Mouse (Mus musculus) heart, embryonic 16.5 days (tissue): ENCODE results near the gene Lrrc8a. TPM values are rescaled to one million over a fixed set of nuclear protein-coding genes. Genes with fewer than 3 reads are reported as not detected.
A peak's percentile ranks its signal among the peaks of the same experiment; 100 is the strongest.

ENCODE experiments used
- ATAC-seq: fragments of 200-750 bp; cut with Nextera tagmentation; replicated peaks from 2 replicates; pipeline ENCODE4 v1.8.0; 2017; ENCODE audit warnings: moderate number of reproducible peaks; ENCODE audit not compliant: insufficient read depth, low FRiP score; ENCODE audit errors: extremely low read depth
- H3K27ac ChIP-seq: fragments of 300-500 bp; sonication (generic); 2 replicates; pipeline ENCODE4 v1.5.1; 2014; ENCODE audit warnings: mild to moderate bottlenecking, low read length, control low read depth, moderate library complexity
- H3K27me3 ChIP-seq: fragments of 300-500 bp; sonication (generic); 2 replicates; pipeline ENCODE4 v1.6.1; 2014; ENCODE audit warnings: low read length, mixed read lengths; ENCODE audit not compliant: control insufficient read depth, insufficient read depth
- H3K36me3 ChIP-seq: fragments of 300-500 bp; sonication (generic); 2 replicates; pipeline ENCODE4 v1.6.1; 2014; ENCODE audit not compliant: control insufficient read depth, insufficient read depth
- H3K4me1 ChIP-seq: fragments of 300-500 bp; sonication (generic); 2 replicates; pipeline ENCODE4 v1.6.1; 2014; ENCODE audit warnings: low read length, mixed read lengths; ENCODE audit not compliant: control insufficient read depth, insufficient read depth
- H3K4me2 ChIP-seq: fragments of 300-500 bp; sonication (generic); 2 replicates; pipeline ENCODE4 v1.6.1; 2014; ENCODE audit warnings: low read depth, mild to moderate bottlenecking, control low read depth, low read length
- H3K4me3 ChIP-seq: fragments of 300-500 bp; sonication (generic); 2 replicates; pipeline ENCODE4 v1.5.1; 2014; ENCODE audit warnings: mild to moderate bottlenecking, control low read depth, low read length
- H3K9ac ChIP-seq: fragments of 300-500 bp; sonication (generic); 2 replicates; pipeline ENCODE4 v1.6.1; 2014; ENCODE audit warnings: low read length, control low read depth
- H3K9me3 ChIP-seq: fragments of 300-500 bp; sonication (generic); replicated peaks from 2 replicates; pipeline ENCODE4 v1.6.1; 2016; ENCODE audit warnings: low read length; ENCODE audit not compliant: control insufficient read depth
- WGBS: fragments of 180-500 bp; shearing (Covaris S2); extraction: QIAGEN DNeasy Blood & Tissue Kit; methylation state at CpG from one replicate; pipeline ENCODE4 v1.1.7; 2014; 5-methylcytosine and 5-hydroxymethylcytosine counted together
- polyA plus RNA-seq: library from polyadenylated mRNA; unstranded; fragments of >200 nt; fragmentation: Nextera tagmentation; extraction: Ambion mirVana; gene quantifications from 2 replicates; pipeline ENCODE4 v1.2.1, GENCODE M21; 2015

The Lrrc8a gene
- polyA plus RNA-seq, 1 experiment from 2014 or later: 39.4 TPM

GRCm38 (mm10) chr2:30280743-30281142 lies 43.2 kb downstream of the Lrrc8a start, which contains the start of gene Gm28038:
TSS of gene Gm28038 (plus strand) at chr2:30281043.
- Histone ChIP-seq H3K27ac (no peak within 1 kb of the TSS), H3K4me2 (no peak within 1 kb of the TSS), H3K9me3 (no peaks in the 10 kb centered on the region), H3K4me3 (no peak within 1 kb of the TSS), H3K36me3 (no peaks in the 10 kb centered on the region; the same call in 1 of the 2 replicates), H3K4me1 (peaks cover 12% of the 10 kb centered on the region), H3K9ac (no peak within 1 kb of the TSS), H3K27me3 (no peaks in the 10 kb centered on the region)
- no peak for ATAC-seq
- WGBS: 88% methylated on average over 11 of the region's 11 CpGs

DNA sequence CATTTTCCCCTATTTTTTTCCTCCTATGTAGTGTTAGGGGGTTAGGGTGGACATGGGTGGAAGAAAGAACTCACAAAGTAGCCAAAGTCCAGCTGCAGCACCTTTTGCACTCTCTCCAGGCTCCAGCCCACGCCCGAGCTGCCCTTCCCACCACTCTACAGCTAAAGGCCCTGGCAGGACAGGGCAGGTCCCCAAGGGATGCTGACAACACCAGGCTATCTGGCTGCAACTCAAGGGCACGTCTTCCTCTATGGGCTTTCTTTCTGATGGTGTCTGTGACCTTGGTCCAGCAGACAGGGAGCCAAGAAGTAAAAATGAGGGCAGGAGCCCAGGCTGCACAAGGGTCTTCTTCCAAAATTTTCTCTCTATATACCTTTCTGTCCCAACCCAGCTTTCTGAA lies 44.1 kb downstream of the Lrrc8a start:
- H3K9ac ChIP-seq: no peak overlapping the region
- no peak overlapping the region for H3K4me3 ChIP-seq
- no peak for ATAC-seq
- no peak overlapping the region for H3K4me2 ChIP-seq
- 58% methylated on average over 3 of the region's 3 CpGs for WGBS
- no peaks in the 10 kb centered on the region for H3K27me3 ChIP-seq
- H3K36me3 ChIP-seq: no peaks in the 10 kb centered on the region; the same call in 1 of the 2 replicates
- H3K9me3 ChIP-seq: no peaks in the 10 kb centered on the region
- no peak overlapping the region for H3K27ac ChIP-seq
- peaks cover 12% of the 10 kb centered on the region for H3K4me1 ChIP-seq

GRCm38 (mm10) chr2:30283193-30283592 lies 45.7 kb downstream of the Lrrc8a start:
- Histone ChIP-seq H3K27ac (no peak overlapping the region), H3K4me3 (no peak overlapping the region), H3K27me3 (no peaks in the 10 kb centered on the region), H3K4me2 (no peak overlapping the region), H3K9me3 (no peaks in the 10 kb centered on the region), H3K4me1 (peaks cover 23% of the 10 kb centered on the region), H3K9ac (no peak overlapping the region), H3K36me3 (no peaks in the 10 kb centered on the region)
- WGBS: 92% methylated on average over 2 of the region's 2 CpGs
- ATAC-seq: no peak

- no peak overlapping the region for H3K9ac ChIP-seq
- ATAC-seq: no peak
- no peaks in the 10 kb centered on the region for H3K27me3 ChIP-seq
- 92% methylated on average over 5 of the region's 5 CpGs for WGBS
- H3K9me3 ChIP-seq: no peaks in the 10 kb centered on the region
- no peaks in the 10 kb centered on the region for H3K36me3 ChIP-seq
- no peak overlapping the region for H3K27ac ChIP-seq
- peak overlapping the region; percentile 96 for H3K4me2 ChIP-seq
- peak overlapping the region; percentile 89 for H3K4me3 ChIP-seq
- peaks cover 23% of the 10 kb centered on the region for H3K4me1 ChIP-seq
These were observed 47.5 kb downstream of the Lrrc8a start for GRCm38 (mm10) chr2:30285004-30285403.

DNA sequence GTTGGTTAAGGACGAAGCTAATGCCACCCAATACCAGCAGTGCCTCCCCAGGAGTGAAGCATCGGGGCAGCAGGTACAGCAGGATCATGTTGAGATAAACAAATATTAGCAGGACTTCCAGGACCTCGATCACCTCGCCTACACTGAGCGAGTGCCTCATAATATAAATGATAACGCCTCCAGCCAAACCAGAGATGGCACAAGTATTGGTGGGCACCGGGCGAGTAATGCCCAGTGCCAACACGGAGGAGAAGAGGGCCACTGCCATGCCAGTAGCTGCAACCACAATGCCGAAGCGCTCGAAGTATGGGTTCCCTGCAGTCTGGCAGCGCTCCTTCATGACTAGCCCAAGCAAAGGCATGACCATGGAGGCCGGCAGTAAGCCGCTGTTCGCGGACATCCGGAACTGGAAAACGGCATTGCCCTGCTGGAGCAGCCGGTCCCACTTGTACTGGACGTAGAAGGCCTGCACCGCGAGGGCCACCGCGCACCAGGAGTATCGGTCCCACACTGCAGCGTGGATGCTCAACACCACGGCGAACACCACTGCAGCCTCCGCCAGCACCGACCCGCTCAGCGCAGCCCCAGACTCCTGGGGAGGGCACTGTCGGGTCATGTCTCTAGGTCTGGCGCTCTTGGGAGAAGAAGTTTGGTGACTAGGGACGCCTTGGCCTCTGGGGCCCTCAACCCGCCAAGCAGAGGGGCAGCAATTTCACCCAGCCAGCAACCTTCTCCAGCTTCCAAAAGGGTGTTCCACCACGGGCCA lies 48.1 kb downstream of the Lrrc8a start:
- H3K27ac ChIP-seq: peak overlapping the region; percentile 66
- WGBS: 11% methylated on average over 38 of the region's 38 CpGs

DNA sequence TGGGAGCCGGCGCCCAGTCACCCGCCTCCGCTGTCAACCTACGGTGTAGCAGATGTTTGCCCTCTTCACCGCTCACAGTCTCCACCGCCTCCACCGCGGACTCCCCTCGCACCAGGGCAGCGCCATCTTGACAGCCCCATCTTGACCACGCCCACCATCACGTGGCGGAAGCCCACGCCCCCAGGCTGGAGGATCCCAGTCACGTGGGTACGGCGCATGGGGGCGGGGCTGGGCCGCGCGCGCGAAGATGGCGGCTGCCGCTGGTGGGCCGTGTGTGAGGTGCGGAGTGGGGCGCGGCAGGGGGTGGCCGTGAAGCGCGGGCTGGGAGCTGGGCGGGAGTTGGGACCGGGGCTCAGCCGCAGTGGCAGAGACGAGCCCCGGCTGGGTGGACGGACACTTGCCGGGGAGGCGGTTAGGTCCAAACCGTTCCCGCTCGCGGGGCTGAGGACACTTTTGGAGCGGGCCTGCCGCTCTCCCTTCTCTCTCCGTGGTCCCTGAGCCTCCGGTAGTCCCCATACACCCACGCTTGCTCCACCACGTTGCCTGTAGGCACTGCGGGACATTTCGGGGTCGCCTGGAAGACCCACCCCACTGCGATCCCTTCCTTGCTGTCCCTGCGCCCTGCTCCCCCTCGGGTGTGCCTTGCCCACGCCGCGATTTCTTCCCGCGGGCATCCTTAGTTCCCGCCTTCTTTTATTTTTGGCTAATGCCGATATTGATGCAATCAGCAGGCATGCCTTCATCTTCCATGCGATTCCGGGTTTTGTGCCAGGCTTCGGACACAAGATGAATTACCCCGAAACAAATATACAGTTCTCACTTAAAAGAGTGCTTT lies 48.9 kb downstream of the Lrrc8a start, which contains the start of the genes Dolk and Nup188:
Gene Dolk (minus strand): TSS at position 143 of the 835 bp plus-strand sequence.
Gene Nup188 (plus strand): TSS at position 206 of the 835 bp plus-strand sequence.
- H3K9me3 ChIP-seq: no peaks in the 10 kb centered on the region
- peak within 1 kb of the TSS; percentile 71 for H3K27ac ChIP-seq
- H3K36me3 ChIP-seq: no peaks in the 10 kb centered on the region
- under 1% methylated on average over 65 of the region's 68 CpGs for WGBS
- H3K27me3 ChIP-seq: no peaks in the 10 kb centered on the region
- H3K4me1 ChIP-seq: peaks cover 23% of the 10 kb centered on the region
- H3K9ac ChIP-seq: peak within 1 kb of the TSS; percentile 92
- H3K4me2 ChIP-seq: peak within 1 kb of the TSS; percentile 96
- ATAC-seq: peak; percentile 96
- H3K4me3 ChIP-seq: peak within 1 kb of the TSS; percentile 89

More for the DNA sequence above, 48.1 kb downstream of the Lrrc8a start:
- peaks cover 23% of the 10 kb centered on the region for H3K4me1 ChIP-seq
- peak; percentile 19 for ATAC-seq
- no peaks in the 10 kb centered on the region for H3K27me3 ChIP-seq
- H3K4me2 ChIP-seq: peak overlapping the region; percentile 96
- no peaks in the 10 kb centered on the region for H3K9me3 ChIP-seq
- peak overlapping the region; percentile 89 for H3K4me3 ChIP-seq
- H3K36me3 ChIP-seq: no peaks in the 10 kb centered on the region
- H3K9ac ChIP-seq: peak overlapping the region; percentile 92

GRCm38 (mm10) chr2:30287027-30287373 lies 49.5 kb downstream of the Lrrc8a start:
- Histone ChIP-seq H3K4me1 (peaks cover 23% of the 10 kb centered on the region), H3K4me3 (peak overlapping the region; percentile 89), H3K27me3 (no peaks in the 10 kb centered on the region), H3K36me3 (no peaks in the 10 kb centered on the region), H3K27ac (peak overlapping the region; percentile 71), H3K4me2 (peak overlapping the region; percentile 89), H3K9me3 (no peaks in the 10 kb centered on the region), H3K9ac (peak overlapping the region; percentile 92)
- ATAC-seq: no peak
- WGBS: under 1% methylated on average over 10 of the region's 10 CpGs

DNA sequence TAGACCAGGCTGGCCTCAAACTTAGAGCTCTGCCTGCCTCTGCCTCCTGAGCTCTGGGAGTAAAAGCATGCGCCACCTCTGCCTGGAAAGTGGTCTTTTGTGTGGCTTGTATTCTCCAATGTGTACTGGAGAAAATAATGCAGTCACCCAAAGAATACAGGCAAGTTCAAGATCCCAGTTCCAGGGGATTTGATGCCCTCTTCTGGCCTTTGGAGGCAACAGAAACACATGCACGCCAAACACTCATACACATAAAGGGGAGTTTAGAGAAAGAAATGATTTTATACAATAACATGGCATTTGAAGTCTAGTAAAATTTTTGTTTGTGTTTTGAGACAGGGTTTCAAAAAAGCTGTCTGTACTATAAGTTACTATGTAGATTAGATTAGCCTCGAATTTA lies 62.0 kb downstream of the Lrrc8a start:
- no peaks in the 10 kb centered on the region for H3K9me3 ChIP-seq
- WGBS: 78% methylated on average over 3 of the region's 3 CpGs
- no peaks in the 10 kb centered on the region for H3K27me3 ChIP-seq
- no peak overlapping the region for H3K27ac ChIP-seq
- H3K9ac ChIP-seq: no peak overlapping the region
- peaks cover 2% of the 10 kb centered on the region; the same call in 1 of the 2 replicates for H3K4me1 ChIP-seq
- H3K36me3 ChIP-seq: peaks cover 45% of the 10 kb centered on the region
- H3K4me2 ChIP-seq: no peak overlapping the region
- ATAC-seq: no peak
- H3K4me3 ChIP-seq: no peak overlapping the region

DNA sequence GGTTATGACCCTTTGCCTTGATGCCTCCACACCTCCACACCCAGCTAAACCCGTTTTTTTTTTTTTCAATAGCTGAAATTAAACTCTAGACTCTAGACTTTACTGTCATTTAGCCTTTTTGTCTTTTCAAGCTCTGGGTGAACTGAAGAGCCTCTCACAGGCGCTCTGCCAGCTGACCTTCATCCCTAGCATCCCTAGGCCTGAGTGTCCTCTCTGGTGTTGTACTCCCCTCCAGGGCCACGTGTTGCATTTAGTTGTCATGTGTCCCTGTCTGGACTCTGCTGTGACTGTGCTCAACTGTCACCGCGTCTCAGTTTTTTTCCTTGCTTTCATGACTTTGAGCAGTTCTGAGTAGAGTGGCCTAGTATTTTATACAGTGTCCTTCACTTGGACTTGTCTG lies 62.5 kb downstream of the Lrrc8a start:
- no peaks in the 10 kb centered on the region for H3K4me1 ChIP-seq
- no peak overlapping the region for H3K4me2 ChIP-seq
- 86% methylated on average over 5 of the region's 5 CpGs for WGBS
- H3K9me3 ChIP-seq: no peaks in the 10 kb centered on the region
- no peaks in the 10 kb centered on the region for H3K27me3 ChIP-seq
- no peak overlapping the region for H3K9ac ChIP-seq
- no peak overlapping the region for H3K27ac ChIP-seq
- ATAC-seq: no peak
- peaks cover 50% of the 10 kb centered on the region for H3K36me3 ChIP-seq
- no peak overlapping the region for H3K4me3 ChIP-seq
